Mouse (Mus musculus): ENCODE measurements around the gene Abr. TPM values are rescaled to one million over a fixed set of nuclear protein-coding genes. Genes with fewer than 3 reads are reported as not detected.

Gene Abr
- polyA plus RNA-seq (2012; rRNA removed; ENCODE audit: low replicate concordance) = 25.2 and 58.5 TPM in 2 replicates

GRCm38 (mm10) chr11:76622152-76622565, at the start of gene Abr:
Gene Abr (minus strand): TSS chr11:76622314.

GRCm38 (mm10) chr11:76406702-76407583, 215.2 kb downstream of the Abr start, which contains the start of gene Timm22:
Gene Timm22 (plus strand): TSS chr11:76406952.

DNA sequence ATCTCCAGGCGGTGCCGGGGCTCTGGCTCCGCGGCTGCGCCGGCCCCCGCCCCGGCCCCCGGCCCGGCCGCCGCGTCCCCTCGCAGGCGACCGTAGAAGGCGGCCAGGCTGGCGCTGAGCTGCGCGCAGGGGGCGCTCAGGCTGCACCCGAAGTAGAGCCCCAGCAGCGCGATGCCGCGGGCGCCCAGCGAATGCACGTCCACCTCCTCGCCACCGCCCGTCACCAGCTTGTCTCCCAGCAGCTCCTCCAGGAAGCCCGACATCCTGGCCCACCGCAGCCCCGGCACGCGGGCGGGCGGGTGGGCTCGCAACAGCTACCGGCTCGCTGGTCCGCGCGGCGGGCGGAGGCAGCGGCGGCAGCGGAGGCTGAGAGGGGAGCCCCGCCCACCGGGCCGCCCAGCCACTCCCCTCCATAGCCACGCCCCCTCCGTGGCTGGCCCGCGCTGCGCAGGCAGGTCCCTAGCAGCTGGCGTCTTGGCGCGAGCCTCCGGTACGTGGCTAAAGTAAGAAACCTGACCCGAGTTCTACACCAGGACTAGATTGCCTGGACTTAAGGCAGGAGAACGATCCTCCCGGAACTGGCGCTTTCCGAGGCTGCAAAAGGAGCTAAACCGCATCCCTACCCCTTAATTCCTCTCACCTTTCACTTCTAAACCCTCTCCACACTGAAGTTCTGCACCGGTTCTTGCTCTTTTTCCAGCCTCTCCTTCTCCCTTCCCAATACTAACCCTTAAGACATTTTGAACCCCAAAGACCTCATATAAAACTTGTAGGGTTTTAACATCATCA, 223.1 kb downstream of the Abr start, which contains the start of gene Nxn:
Gene Nxn (minus strand): TSS at position 343 of the 789 bp plus-strand sequence.

Other genes starting within 250 kb of the Abr start
- 13.5 and 54.3 TPM in 2 replicates for gene Nxn, start 223.2 kb downstream of the Abr start, polyA plus RNA-seq (2012; rRNA removed; ENCODE audit: low replicate concordance)
- gene Timm22, start 215.4 kb downstream of the Abr start, polyA plus RNA-seq (2012; rRNA removed; ENCODE audit: low replicate concordance) = 12.5 and 14.8 TPM in 2 replicates
- 0.17 TPM in 1 of 2 replicates, not detected in the other for gene Bhlha9, start 50.2 kb upstream of the Abr start, polyA plus RNA-seq (2012; rRNA removed; ENCODE audit: low replicate concordance)
- gene Trarg1, start 57.5 kb upstream of the Abr start, polyA plus RNA-seq (2012; rRNA removed; ENCODE audit: low replicate concordance) = 32.4 and 138 TPM in 2 replicates
- gene Gosr1, start 141.3 kb upstream of the Abr start, polyA plus RNA-seq (2012; rRNA removed; ENCODE audit: low replicate concordance) = 23.1 and 27.0 TPM in 2 replicates
- 34.0 and 40.5 TPM in 2 replicates for gene Cpd, start 224.7 kb upstream of the Abr start, polyA plus RNA-seq (2012; rRNA removed; ENCODE audit: low replicate concordance)

Data from subcutaneous adipose tissue, adult 2 months (tissue).